Mouse (Mus musculus): ENCODE results near the gene Rangap1. TPM values are rescaled to one million over a fixed set of nuclear protein-coding genes. Genes with fewer than 3 reads are reported as not detected.
"Not testable (repeated sequence)": the region's sequence is repeated elsewhere in the genome, so short reads cannot be mapped to it uniquely, and the experiment has no call there.

The Rangap1 gene
- polyA plus RNA-seq, 1 experiment from 2014 or later: 140 TPM

GRCm38 (mm10) chr15:81703094-81703489, 42.2 kb downstream of the Rangap1 start:
- Histone ChIP-seq H3K4me3 (replicated peaks) (no peak overlapping the region), H3K27ac (0 out of 2 replicates have a peak overlapping the region, but pooled peaks have one; percentile 30), H3K9me3 (no peaks in the 10 kb centered on the region), H3K36me3 (peaks cover 61% of the 10 kb centered on the region), H3K4me1 (replicated peaks) (no peaks in the 10 kb centered on the region), H3K27me3 (no peaks in the 10 kb centered on the region), H3K9ac (replicated peaks) (no peak overlapping the region), H3K4me2 (replicated peaks) (no peak overlapping the region)
- 91% methylated on average over 3 of the region's 3 CpGs for WGBS
- no peak for ATAC-seq

GRCm38 (mm10) chr15:81702306-81703093, 42.8 kb downstream of the Rangap1 start:
- Histone ChIP-seq H3K27me3 (no peaks in the 10 kb centered on the region), H3K4me2 (replicated peaks) (no peak overlapping the region), H3K9ac (replicated peaks) (no peak overlapping the region), H3K9me3 (no peaks in the 10 kb centered on the region), H3K36me3 (peaks cover 55% of the 10 kb centered on the region), H3K4me1 (replicated peaks) (no peaks in the 10 kb centered on the region), H3K27ac (0 out of 2 replicates have a peak overlapping the region, but pooled peaks have one; percentile 30), H3K4me3 (replicated peaks) (no peak overlapping the region)
- no peak for ATAC-seq
- WGBS: 91% methylated on average over 13 of the region's 13 CpGs

- not testable (repeated sequence) for ATAC-seq; H3K4me3 ChIP-seq (replicated peaks); H3K9me3 ChIP-seq; H3K4me1 ChIP-seq (replicated peaks); H3K27me3 ChIP-seq; H3K4me2 ChIP-seq (replicated peaks); H3K27ac ChIP-seq; H3K9ac ChIP-seq (replicated peaks)
- 78% methylated on average over 4 of the region's 4 CpGs for WGBS
- H3K36me3 ChIP-seq: peaks cover 45% of the 10 kb centered on the region
Measured at GRCm38 (mm10) chr15:81701350-81701749, 44.0 kb downstream of the Rangap1 start.

- no peaks in the 10 kb centered on the region for H3K4me1 ChIP-seq (replicated peaks)
- no peak overlapping the region for H3K27ac ChIP-seq
- H3K27me3 ChIP-seq: peaks cover 15% of the 10 kb centered on the region
- H3K4me2 ChIP-seq (replicated peaks): no peak overlapping the region
- H3K4me3 ChIP-seq (replicated peaks): no peak overlapping the region
- no peaks in the 10 kb centered on the region for H3K9me3 ChIP-seq
- no peak overlapping the region for H3K9ac ChIP-seq (replicated peaks)
- ATAC-seq: no peak
- H3K36me3 ChIP-seq: peaks cover 38% of the 10 kb centered on the region
- 84% methylated on average over 8 of the region's 8 CpGs for WGBS
Measured at GRCm38 (mm10) chr15:81700601-81701000, 44.7 kb downstream of the Rangap1 start.

- H3K4me3 ChIP-seq (replicated peaks): no peak overlapping the region
- peaks cover under 1% of the 10 kb centered on the region; the same call in 1 of the 2 replicates for H3K4me1 ChIP-seq (replicated peaks)
- H3K9me3 ChIP-seq: no peaks in the 10 kb centered on the region
- H3K36me3 ChIP-seq: peaks cover 34% of the 10 kb centered on the region
- peaks cover 19% of the 10 kb centered on the region for H3K27me3 ChIP-seq
- H3K27ac ChIP-seq: no peak overlapping the region
- WGBS: 73% methylated on average over 2 of the region's 2 CpGs
- no peak overlapping the region for H3K9ac ChIP-seq (replicated peaks)
- H3K4me2 ChIP-seq (replicated peaks): no peak overlapping the region
- no peak for ATAC-seq
Measured at GRCm38 (mm10) chr15:81700161-81700560, 45.2 kb downstream of the Rangap1 start.

- 76% methylated on average over 2 of the region's 2 CpGs for WGBS
- Histone ChIP-seq H3K27ac (no peak overlapping the region), H3K4me2 (replicated peaks) (no peak overlapping the region), H3K27me3 (peaks cover 36% of the 10 kb centered on the region), H3K4me3 (replicated peaks) (no peak overlapping the region), H3K9ac (replicated peaks) (no peak overlapping the region), H3K9me3 (no peaks in the 10 kb centered on the region), H3K4me1 (replicated peaks) (peaks cover 15% of the 10 kb centered on the region), H3K36me3 (peaks cover 17% of the 10 kb centered on the region)
- ATAC-seq: no peak
Measured at GRCm38 (mm10) chr15:81698532-81698931, 46.8 kb downstream of the Rangap1 start.

- no peak for ATAC-seq
- Histone ChIP-seq H3K9ac (replicated peaks) (no peak overlapping the region), H3K4me1 (replicated peaks) (peaks cover 22% of the 10 kb centered on the region), H3K9me3 (no peaks in the 10 kb centered on the region), H3K4me3 (replicated peaks) (no peak overlapping the region), H3K4me2 (replicated peaks) (no peak overlapping the region), H3K27ac (no peak overlapping the region), H3K27me3 (peaks cover 43% of the 10 kb centered on the region), H3K36me3 (peaks cover 10% of the 10 kb centered on the region)
- 54% methylated on average over 3 of the region's 3 CpGs for WGBS
Measured at GRCm38 (mm10) chr15:81697847-81698246, 47.5 kb downstream of the Rangap1 start.

- ATAC-seq: no peak
- WGBS: 56% methylated on average over 7 of the region's 7 CpGs
- Histone ChIP-seq H3K36me3 (0 out of 2 replicates have a peak, but pooled peaks cover 5% of the 10 kb centered on the region), H3K4me2 (replicated peaks) (no peak within 1 kb of the TSS), H3K27me3 (peaks cover 49% of the 10 kb centered on the region), H3K4me3 (replicated peaks) (no peak within 1 kb of the TSS), H3K27ac (no peak within 1 kb of the TSS), H3K4me1 (replicated peaks) (peaks cover 24% of the 10 kb centered on the region), H3K9ac (replicated peaks) (no peak within 1 kb of the TSS), H3K9me3 (no peaks in the 10 kb centered on the region)
Measured at GRCm38 (mm10) chr15:81697175-81697574, 48.2 kb downstream of the Rangap1 start, which contains the start of gene Chadl. Chadl (minus strand) TSS chr15:81697287.

GRCm38 (mm10) chr15:81694891-81695290, 50.4 kb downstream of the Rangap1 start:
- ATAC-seq: 0 out of 2 replicates have a peak, but pooled peaks have one; percentile 8
- no peaks in the 10 kb centered on the region for H3K9me3 ChIP-seq
- H3K27me3 ChIP-seq: peaks cover 57% of the 10 kb centered on the region
- 24% methylated on average over 19 of the region's 19 CpGs for WGBS
- H3K36me3 ChIP-seq: no peaks in the 10 kb centered on the region
- peaks cover 24% of the 10 kb centered on the region for H3K4me1 ChIP-seq (replicated peaks)
- peak overlapping the region; percentile 56 for H3K4me3 ChIP-seq (replicated peaks)
- no peak overlapping the region for H3K27ac ChIP-seq
- peak overlapping the region; percentile 80 for H3K9ac ChIP-seq (replicated peaks)
- H3K4me2 ChIP-seq (replicated peaks): peak overlapping the region; percentile 91

GRCm38 (mm10) chr15:81693967-81694881, 51.1 kb downstream of the Rangap1 start:
- peaks cover 57% of the 10 kb centered on the region for H3K27me3 ChIP-seq
- peak overlapping the region; percentile 39; the same call in 1 of the 2 replicates for H3K27ac ChIP-seq
- under 1% methylated on average over 97 of the region's 107 CpGs for WGBS

GRCm38 (mm10) chr15:81693366-81693966, 51.9 kb downstream of the Rangap1 start:
- H3K36me3 ChIP-seq: peaks cover 8% of the 10 kb centered on the region; the same call in 1 of the 2 replicates
- 3% methylated on average over 41 of the region's 41 CpGs for WGBS
- H3K4me2 ChIP-seq (replicated peaks): peak overlapping the region; percentile 91
- ATAC-seq: no peak; the same call in 1 of the 2 replicates
- peaks cover 57% of the 10 kb centered on the region for H3K27me3 ChIP-seq
- H3K4me1 ChIP-seq (replicated peaks): peaks cover 24% of the 10 kb centered on the region
- peak overlapping the region; percentile 39 for H3K27ac ChIP-seq
- H3K9ac ChIP-seq (replicated peaks): peak overlapping the region; percentile 80
- no peaks in the 10 kb centered on the region for H3K9me3 ChIP-seq
- H3K4me3 ChIP-seq (replicated peaks): peak overlapping the region; percentile 56

More at GRCm38 (mm10) chr15:81693967-81694881, 51.1 kb downstream of the Rangap1 start:
- Histone ChIP-seq H3K4me1 (replicated peaks) (peaks cover 24% of the 10 kb centered on the region), H3K9me3 (no peaks in the 10 kb centered on the region), H3K9ac (replicated peaks) (peak overlapping the region; percentile 80), H3K4me2 (replicated peaks) (peak overlapping the region; percentile 91), H3K36me3 (0 out of 2 replicates have a peak, but pooled peaks cover 4% of the 10 kb centered on the region), H3K4me3 (replicated peaks) (peak overlapping the region; percentile 56)
- peak; percentile 83 for ATAC-seq

All from midbrain, embryonic 13.5 days (tissue).